Mouse (Mus musculus): ENCODE measurements at regions not wholly inside any gene's neighbourhood (a gene's known extent, or its start where the extent isn't known, plus 50 kb on each side); places are given as distances from the start of the nearest gene placed in this dataset.
A peak's percentile ranks its signal among the peaks of the same experiment; 100 is the strongest.

DNA sequence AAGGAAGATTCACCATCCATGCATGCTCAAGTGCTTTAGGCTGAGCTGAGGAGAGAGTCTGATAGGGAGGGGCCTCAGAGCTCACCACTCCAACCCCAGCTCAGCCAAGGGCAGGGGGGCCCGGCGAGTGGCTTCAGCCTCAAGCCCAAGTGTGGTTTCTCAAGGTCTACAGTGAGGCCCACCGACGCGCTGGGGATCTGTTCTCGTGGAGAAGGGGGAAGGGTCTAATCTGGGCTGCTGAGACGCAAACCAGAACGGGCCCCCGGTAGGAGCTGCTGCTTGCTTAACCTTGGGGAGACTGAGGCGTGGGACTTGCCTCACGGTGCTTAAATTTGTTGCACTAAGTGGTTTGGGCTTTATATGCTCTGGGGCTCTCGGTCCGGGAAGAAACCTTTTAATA lies 70.9 kb downstream of the Asb1 start:
- DNase-seq (ENCODE audit: low spot score in 2 of 2): no peak

DNA sequence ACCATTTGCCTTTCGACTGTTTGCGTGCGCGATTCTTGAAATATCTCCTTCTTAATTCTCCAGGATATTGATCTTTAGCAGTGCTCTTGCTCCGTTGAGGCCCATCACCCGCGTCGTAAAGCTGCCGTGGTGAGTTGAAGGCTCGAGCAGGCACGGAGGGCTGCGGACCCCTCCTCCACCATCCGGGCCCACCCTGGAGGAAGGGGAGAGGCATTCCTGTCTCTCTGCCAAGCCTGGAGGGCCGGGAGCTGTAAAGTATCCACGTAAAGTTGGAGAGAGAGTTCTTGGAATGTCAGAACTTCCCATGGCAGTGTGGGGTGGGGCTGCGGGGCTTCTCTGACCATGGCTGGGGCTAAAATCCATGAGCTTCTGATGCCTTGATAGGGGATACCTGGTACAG lies 71.3 kb downstream of the Asb1 start:
- no peak for DNase-seq (ENCODE audit: low spot score in 2 of 2)

DNA sequence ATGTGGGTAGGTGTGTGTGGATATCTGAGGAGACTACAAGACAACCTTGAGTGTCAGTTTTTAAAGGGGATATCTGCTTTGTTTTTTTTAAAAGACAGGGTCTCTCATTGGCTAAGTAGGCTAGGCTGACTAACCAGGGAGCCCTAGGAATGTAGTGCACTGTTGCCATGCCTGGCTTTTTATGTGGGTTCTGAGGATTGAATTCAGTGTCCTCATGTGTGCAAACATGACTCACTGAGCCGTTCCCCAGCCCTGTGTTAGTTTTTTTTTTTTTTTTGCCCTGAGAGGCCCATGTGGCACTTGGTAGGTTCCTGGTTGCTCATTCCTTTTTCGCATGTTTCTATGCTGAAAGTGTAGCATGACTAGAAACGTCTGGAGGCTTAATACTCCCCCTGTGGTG lies 72.6 kb downstream of the Asb1 start:
- no peak for DNase-seq (ENCODE audit: low spot score in 2 of 2)

DNA sequence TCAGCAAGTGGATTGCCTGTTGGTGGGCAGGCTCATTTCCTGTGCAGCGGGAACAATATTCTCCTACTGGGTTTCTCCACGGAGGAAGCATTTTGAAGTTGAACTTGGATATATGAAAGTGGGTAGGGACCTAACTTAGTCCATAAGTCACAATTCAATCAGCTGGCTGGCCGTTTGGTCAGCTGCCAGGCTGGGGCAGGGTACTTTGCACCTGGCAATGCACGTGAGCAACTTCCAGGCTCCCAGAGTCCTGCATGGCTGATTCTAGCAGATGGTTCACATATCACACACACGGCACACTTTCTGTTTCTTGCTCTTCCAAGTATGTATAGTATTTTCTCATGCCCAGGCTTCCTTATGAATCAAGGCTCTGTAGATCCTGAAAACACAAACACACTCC lies 75.1 kb downstream of the Asb1 start:
- DNase-seq (ENCODE audit: low spot score in 2 of 2): peak in 1 of 2 experiments; percentile 49

DNA sequence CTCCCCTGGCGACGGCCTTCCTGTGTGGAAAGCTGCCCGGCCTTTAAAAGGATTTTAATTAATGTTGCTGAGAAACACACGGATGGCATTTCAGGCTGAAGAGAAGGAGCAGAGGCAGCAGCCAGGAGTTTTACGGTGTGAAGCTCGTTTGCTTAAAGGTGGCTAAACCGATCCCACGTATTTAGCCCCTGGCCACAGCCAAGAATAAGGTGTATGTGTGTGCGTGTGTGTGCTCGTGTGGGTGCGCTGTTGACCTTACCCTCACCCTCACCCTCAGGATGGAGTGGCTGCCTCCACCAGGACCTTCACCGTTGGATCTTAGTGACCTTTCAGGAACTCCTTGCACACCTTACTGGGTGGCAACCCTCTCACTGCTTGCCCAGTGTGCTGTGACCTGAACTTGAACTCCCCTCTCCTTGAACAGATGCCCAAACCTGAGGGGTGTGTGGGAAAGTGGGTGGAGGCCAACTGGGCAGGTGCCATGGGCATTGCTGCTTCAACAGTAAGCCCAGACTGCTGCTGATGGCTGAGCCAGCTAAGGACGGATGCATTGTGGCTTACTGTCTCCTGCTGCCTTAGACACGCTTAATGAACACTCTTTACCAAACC lies 78.3 kb downstream of the Asb1 start:
- DNase-seq (ENCODE audit: low spot score in 2 of 2): no peak

DNA sequence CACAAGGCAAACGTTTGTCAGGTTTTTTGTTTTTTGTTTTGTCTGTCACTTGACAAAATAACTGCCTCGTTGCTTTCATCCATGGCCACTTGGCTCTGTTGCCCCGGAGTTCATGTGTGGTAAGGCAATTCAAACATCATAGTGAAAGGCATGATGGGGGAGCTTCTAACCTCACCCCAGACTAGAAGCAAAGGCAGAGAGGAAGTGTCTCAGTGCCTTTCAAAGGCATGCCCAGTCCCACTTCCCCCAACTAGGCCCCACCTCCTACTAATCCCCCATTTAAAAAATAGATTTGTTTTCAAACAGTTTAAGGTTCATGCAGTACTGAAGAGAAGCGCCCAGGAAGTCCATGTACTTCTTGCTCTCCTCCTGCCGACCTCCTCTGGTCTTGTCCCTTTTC lies 80.8 kb downstream of the Asb1 start:
- no peak for DNase-seq (ENCODE audit: low spot score in 2 of 2)

DNA sequence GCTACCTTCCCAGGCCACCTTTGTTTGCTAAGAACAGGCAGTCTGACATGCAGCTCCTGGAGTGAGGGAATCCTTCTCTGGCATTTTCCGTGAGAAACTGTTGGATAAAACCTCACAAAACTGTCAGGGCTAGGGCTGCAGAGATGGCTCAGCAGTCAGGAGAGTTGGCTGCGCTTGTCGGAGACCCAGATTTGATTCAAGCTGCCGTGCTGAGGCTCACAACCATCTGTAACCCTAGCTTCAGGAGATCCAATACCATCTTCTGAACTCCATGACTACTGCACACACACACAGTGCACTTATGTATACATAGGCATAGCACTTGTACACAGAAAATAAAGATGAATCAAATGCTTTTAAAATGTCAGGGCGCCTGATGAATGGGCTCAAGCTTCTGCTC lies 82.5 kb downstream of the Asb1 start:
- peak in 1 of 2 experiments; percentile 52 for DNase-seq (ENCODE audit: low spot score in 2 of 2)

DNA sequence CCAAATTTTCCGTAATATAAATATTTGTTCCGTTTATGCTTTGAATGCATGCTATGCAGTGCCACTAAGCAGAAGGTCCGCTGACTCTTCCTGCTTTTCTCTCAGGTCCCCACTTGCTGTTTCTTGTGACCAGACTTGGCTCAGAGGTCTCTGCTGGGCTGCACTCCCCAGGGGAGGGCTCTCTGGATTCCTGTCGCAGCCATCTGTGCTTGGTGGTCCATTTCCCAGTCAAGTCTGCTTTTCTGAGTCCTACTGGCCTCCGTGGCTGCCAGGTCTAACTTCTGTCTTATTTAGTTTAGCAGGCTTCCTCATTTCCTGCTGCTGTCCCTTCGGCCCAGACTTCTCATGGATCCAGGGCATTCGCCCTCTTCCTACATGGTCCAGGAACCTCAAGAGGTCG lies 83.7 kb downstream of the Asb1 start:
- no peak for DNase-seq (ENCODE audit: low spot score in 2 of 2)

DNA sequence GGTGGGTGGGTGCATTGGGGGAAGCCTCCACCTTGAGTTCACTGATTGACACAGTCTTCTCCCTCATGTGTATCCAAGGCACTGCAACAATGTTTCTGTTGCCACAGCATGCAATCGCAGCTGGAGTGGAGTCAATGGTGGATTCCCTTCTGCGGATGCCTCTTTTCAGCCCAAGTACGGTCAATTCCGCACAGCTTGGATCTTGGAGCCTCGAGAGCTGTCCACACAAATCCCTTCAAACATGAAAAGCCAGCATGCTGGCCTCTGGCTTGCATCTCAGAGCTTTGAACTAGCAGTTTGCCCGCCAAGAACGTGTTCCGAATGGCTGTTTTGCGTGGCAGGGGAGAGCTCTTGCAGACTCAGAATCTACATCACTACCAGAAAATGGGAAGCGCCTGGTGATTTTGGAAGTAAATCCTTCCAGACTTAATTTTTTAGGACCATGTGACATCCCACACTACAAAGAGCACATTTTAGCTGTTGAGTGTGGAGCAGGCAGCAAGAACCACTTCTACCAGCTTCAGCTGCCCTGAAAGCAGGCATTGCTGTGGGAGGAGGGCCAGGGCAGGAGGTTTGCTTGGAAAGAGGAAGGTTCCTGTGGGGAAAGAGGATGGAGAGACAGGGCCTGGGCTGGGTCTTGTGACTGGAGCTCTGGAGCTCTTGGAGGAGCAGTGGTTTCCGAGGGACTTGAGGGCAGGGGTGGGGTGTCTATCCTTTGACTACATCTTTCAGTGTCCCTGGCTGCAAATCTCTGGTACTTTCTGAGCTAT lies 84.4 kb downstream of the Asb1 start:
- peak in 1 of 2 experiments; percentile 44 for DNase-seq (ENCODE audit: low spot score in 2 of 2)

DNA sequence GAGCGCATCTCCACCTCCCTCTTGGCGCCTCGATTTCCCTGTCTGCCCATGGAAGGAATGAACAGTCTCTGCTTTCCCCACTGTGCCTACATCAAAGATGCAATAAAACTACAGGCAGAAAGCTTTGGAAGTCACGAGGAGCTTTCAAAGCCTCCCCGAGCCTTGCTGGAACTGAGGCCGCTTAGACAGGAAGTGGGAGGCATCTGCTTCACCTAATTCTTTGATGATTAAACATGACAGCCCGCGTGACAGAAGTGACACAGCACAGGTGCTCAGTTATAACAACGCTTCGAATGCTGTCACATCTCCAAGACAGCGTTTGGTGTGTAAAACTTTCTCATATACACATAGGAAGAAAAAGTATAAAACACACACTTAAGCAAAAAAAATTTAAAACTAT lies 85.7 kb downstream of the Asb1 start:
- DNase-seq (ENCODE audit: low spot score in 2 of 2): no peak

DNA sequence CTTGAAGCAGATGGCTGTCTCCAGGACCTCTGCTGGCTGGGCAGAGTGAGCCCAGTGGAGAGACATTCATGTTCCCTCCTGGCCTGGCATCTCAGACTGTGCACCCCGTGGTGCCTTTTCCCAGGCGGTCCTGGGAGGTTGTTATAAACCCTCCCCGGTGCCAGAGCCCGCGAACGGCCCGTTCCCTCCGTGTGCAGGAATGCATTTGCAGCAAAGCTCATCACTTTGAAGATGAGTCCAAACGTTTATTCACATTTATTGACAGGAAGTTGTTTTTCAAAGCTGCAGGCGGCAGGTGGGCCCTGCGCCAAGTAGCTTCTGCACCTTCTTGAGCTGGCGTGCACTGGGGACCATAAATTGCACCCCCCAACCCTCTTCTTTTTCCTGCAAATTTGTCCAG lies 89.9 kb downstream of the Asb1 start:
- no peak for DNase-seq (ENCODE audit: low spot score in 2 of 2)

DNA sequence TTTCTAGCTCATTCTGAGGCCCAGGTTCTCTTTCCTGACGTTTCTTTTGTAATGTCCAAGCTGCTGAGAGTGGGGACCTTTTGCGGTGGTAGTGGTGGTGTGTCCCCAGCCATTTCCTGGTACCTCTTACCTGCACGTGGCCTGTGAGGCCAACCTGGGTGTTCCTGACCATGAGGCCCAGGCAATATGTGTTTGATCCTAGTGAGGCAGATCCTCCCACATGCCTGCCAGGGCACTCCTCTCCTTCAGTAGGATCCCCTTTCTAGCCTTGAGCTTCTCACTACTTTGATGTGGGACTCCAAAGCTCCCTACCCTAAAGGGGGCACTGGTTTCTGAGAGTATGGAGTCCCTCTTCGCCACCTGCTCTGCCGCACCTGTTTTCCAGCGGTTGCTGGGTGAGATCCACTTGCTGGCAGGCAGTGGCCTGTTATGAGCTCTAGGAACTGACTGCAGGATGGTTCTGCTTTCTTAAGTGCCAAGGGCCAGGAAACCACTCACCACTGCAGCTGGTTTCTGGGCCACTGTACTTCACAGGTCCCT lies 90.6 kb downstream of the Asb1 start:
- no peak for DNase-seq (ENCODE audit: low spot score in 2 of 2)

DNA sequence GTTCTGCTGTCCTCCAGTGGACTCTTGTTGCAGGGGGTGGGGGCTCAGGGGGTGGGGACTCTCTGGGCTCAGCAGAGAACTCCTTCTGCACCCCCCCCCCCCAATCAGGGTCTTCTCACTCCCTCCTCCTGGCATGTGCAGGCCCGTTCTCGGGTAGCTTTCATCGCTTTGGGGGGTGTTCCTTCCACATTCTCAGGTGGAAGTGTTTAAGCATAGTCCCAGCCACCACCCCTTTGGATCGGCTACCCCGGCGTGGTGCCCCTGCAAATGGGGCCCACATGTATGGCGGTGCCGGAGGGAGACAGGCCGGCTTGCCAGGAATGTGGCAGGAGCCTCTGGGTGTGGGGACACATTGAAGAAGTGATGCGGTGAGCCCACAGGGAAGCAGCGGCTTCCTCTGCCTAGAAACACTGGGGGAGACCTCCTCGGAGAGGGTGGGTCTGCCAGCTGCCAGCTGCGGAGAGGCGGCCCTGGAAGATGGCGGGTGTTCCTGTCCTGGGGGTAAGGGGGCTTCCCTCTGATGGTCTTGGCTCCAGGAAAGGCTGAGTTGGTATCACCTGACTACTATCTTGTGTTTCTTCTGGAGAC lies 92.7 kb downstream of the Asb1 start:
- no peak for DNase-seq (ENCODE audit: low spot score in 2 of 2)

DNA sequence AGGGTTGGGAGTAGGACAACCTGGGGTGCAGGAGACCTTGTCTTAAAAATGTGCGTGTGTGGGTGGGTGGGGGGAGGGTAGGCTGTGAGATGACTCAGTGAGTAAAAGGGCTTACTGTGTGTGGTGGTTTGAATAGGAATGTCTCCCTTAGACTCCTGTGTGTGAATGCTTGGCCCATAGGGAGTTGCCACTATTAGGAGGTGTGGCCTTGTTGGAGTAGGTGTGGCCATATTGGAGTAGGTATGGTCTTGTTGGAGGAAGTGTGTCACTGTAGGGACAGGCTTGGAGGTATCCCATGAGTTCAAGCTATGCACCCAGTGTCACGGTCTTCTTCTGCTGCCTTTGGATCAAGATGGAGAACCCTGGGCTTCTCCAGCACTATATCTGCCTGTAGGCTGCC lies 96.2 kb downstream of the Asb1 start:
- no peak for DNase-seq (ENCODE audit: low spot score in 2 of 2)

DNA sequence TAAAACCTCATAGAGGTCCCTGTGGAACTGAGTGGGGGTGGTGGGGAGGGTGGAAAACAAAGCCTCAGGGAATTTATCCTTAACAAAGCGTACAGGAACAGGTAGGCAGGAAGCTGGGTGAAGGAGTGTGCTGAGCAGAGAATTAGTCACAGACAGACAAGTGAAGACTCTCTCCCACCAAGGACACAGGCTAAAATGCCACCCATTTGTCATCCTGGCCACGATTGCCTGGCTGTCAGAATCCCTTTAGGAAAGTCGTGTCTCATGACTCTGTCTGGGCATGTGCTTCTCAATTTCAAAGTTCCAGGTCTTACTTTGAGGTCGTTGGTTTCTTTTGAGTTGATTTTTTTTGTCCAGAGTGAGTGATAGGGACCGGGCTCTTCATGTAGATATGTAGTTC lies 100.2 kb downstream of the Asb1 start:
- DNase-seq (ENCODE audit: low spot score in 2 of 2): no peak

DNA sequence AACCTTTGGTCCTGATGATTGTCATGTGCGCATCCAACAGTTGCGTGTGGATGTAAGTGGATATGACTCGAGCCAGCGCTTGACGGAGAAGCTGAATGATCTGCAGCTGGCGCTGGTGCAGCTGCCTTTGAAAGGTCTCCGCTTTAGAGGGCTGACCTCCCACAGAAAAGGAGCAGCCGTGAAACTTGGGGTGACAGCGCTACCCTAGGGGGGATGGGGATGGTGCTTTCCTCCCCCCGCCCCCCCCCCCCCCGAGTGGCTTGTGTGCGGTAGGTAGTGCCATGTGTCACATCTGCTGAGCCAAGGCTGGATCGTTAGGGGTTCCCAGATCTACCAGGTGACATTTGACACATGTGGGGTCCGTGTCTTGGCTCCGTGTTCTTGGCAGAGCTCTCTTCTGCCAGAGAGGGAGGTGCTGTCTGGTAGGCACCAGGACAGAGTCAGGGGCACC lies 118.7 kb downstream of the Asb1 start:
- no peak for DNase-seq (ENCODE audit: low spot score in 2 of 2)

DNA sequence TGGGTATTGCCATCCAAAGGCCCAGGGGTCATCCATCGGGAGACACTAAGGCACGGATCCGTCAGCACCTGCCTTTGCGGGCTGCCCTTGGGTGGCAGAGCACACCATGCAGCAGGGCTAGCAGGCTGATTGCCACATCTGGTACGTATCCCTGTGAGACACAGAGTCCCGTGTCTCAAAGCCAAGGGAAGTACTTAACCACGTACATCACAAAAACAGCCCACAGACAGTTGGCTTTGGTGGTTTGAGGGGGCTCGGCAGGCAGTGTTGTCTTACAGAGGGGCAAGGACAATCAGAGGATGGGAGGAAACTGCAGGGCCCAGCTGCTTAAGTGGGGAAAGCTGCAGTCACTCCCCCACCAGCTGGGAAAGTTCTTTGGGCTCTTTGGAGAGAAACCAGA lies 119.1 kb downstream of the Asb1 start:
- no peak for DNase-seq (ENCODE audit: low spot score in 2 of 2)

DNA sequence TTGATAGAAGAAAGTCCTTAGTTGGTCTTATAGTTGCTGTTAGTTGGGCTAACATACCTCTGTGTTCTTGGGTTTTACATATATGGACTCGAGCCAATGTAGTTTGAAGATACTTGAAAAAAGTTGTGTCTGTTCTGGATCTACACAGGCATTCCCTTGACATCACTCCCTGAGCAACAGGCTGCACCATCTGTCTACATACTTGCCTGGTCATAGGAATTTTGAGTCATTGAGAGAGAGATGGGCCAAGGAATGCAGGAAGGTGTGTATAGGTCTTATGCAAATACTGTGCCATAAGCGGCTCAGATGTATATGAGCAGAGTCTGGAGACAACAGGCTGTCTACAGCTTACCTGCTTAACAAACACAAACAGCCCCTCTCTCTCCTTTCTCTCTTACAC lies 122.9 kb downstream of the Asb1 start:
- no peak for DNase-seq (ENCODE audit: low spot score in 2 of 2)

DNA sequence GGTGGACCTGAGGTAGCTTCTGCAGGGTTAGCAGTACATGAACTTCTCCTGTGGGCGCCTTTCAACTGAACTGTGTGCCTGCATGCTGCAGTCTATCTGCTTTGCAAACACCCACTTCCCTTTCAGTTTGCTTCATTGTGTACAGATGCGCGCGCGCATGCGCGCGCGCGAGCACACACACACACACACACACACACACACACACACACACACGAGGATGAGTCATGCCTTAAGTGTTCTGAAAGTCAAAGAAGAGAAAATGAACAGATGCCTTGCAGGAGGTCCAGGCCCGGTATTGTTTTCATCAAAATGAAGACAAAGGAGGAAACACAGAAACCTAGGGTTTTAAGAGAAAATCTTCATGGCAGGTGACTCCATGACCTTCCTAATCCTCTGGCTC lies 124.3 kb downstream of the Asb1 start:
- no peak for DNase-seq (ENCODE audit: low spot score in 2 of 2)

DNA sequence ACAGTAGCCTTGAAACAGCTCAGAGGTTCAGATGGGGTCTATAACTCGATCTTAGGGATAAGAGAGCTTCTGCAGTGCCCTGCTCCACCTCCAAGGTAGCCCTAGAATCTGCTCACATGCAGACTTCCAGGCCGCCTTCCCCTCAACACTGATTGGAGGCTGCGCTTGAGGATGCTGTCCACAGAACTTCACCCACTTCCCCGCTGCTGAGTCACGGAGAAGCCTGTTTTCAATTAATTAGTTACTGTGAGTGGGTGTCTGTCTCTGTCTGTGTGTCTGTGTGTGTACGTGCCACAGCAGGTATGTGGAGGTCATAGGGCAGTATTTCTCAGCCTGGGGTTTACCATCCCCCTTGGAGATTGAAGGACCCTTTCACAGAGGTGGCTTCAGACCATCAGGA lies 128.2 kb downstream of the Asb1 start:
- DNase-seq (ENCODE audit: low spot score in 2 of 2): no peak

DNA sequence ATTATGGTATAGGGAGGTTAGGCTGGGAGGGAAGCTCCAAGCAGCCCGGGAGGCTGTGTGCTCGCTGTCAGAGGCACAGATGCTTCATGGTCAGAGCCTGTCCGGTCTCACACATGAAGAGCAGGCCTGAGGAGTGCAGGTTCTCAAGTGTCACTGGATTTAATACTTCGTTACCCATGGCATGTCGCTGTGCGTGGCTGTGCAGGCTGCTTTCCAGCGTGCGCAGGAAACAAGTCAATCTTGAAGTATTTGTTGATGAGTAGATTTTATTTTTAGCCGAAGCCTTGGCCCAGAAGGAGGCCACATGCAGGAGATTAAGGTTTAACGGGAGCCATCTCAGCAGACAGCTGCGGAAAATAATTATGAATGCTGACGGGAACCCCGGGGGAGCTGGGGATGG lies 130.3 kb upstream of the Twist2 start:
- no peak for DNase-seq (ENCODE audit: low spot score in 2 of 2)

DNA sequence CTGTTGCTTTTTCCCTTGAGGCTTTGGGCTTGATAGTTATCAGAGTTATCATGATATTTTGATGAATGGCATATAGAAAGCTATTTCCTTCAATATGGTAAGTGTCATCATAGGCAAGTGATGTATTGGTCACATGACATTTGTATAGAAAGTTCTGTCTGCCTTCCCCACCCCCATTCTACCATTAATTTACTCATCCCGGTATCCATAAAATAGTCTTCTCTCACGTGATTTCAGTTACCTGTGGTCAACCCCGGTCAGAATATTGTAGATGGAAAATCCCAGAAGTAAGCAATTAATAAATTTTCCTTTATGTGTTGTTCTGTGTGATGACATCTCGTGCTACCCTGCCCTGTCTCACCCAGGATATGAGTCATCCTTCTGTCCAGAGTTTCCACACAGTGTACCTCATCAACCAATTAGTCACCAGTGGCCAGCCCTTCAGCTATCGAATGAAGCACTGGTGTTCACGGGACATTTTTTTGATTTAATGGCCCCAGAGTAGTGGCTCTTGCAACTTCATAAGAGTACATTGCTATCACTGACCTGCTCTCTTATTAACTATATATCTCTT lies 127.1 kb upstream of the Twist2 start:
- no peak for DNase-seq (ENCODE audit: low spot score in 2 of 2)

DNA sequence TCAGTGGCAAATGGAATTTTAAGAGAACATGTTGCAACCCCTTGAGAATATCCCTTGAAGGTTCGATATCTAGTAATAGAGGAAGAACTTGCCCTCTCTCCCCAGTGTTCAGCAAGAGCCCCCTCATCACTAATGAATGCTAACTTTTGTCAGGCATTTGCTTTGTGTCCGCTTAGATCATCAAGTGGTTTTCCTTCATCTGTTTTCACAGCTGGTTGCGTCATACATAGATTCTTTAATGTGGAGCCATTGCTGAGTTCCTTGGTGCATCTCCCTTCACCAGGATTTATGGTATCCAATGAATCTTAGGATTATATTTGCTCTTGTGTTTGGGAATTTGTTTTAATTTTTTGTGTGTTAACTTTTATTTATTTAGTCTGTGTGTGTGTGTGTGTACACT lies 124.2 kb upstream of the Twist2 start:
- no peak for DNase-seq (ENCODE audit: low spot score in 2 of 2)
